Mouse (Mus musculus): ENCODE measurements at regions not wholly inside any gene's neighbourhood (a gene's known extent, or its start where the extent isn't known, plus 50 kb on each side); places are given as distances from the start of the nearest gene placed in this dataset.

DNA sequence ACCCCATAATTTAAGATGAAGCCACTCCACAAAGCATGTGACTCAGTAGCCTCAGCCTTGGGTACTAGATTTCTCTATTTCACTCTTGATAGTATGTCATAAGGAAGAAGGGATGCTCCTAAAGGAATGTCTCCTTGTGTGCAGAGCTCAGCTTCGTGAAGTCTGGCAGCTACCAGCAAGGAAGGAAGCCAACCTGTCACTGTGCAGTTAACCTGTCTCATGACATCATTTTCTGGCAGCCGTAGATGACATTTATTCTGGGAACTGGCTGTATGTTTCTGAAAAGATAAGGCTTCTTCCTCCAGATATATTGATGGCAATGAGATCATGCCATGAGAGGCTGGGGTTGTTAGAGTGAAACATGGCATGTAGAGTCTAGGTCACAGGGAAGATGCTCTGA is 534.2 kb upstream of the 4930452B06Rik start:
- TF ChIP-seq CTCF (conservative IDR thresholded peaks at IDR 0.05; ENCODE audit: low read length) (no peak), POU5F1 (IDR thresholded peaks at IDR 0.05; ENCODE audit: borderline replicate concordance, low read length) (no peak)
